Comparison of ENCODE assay signal across 20 mouse cellular contexts in genomic region chr8:102899525-102899924, GRCm38 (mm10).
A peak's percentile ranks its signal among the peaks of the same experiment; 100 is the strongest.
DNase-seq lines count a peak whose midpoint lies in the region; ATAC-seq and TF ChIP-seq lines count a peak whose summit lies in the region.
"Had no signal": no experiment of that assay in that cellular context is flagged by ENCODE, and none has a peak within 500 bp of the region (broad histone marks: within the 10 kb centered on the region; RNA-seq: fewer than 3 reads in every experiment).

No protein-coding gene starts in this region.

- no peaks in the 10 kb centered on the region for H3K36me3 ChIP-seq in midbrain, embryonic 11.5 days (ENCODE audit: control insufficient read depth, insufficient read depth, low read length)
- H3K36me3 ChIP-seq in midbrain, embryonic 13.5 days: no peaks in the 10 kb centered on the region
- H3K36me3 ChIP-seq in ES-E14 (ENCODE audit: control insufficient read depth, insufficient read depth, low read length, poor library complexity, severe bottlenecking): no peaks in the 10 kb centered on the region
- H3K36me3 ChIP-seq: G1E had no signal

- no peak overlapping the region for H3K9ac ChIP-seq in midbrain, embryonic 11.5 days (ENCODE audit: low read length)
- no peak overlapping the region for H3K9ac ChIP-seq in midbrain, embryonic 13.5 days (replicated peaks)
- no peak overlapping the region for H3K9ac ChIP-seq in ES-E14 (ENCODE audit: insufficient read depth, low read depth, low read length, poor library complexity, severe bottlenecking)

- no peaks in the 10 kb centered on the region for H3K27me3 ChIP-seq in midbrain, embryonic 11.5 days (ENCODE audit: control insufficient read depth, insufficient read depth, low read length)
- no peaks in the 10 kb centered on the region for H3K27me3 ChIP-seq in midbrain, embryonic 13.5 days
- H3K27me3 ChIP-seq: CH12.LX had no signal

- H3K4me2 ChIP-seq in midbrain, embryonic 11.5 days: no peak overlapping the region
- H3K4me2 ChIP-seq in midbrain, embryonic 13.5 days (replicated peaks): no peak overlapping the region

- no peak overlapping the region for H3K4me3 ChIP-seq in midbrain, embryonic 11.5 days (ENCODE audit: low read depth, low read length)
- H3K4me3 ChIP-seq in midbrain, embryonic 13.5 days (replicated peaks): no peak overlapping the region
- no peak overlapping the region for H3K4me3 ChIP-seq in ES-E14 (ENCODE audit: insufficient read depth in 1 of 2, low read depth in 1 of 2, low read length in 2 of 2, poor library complexity in 1 of 2, severe bottlenecking in 1 of 2)

- peak; percentile 61 for DNase-seq in midbrain, embryonic 11.5 days (ENCODE audit: low spot score, missing footprints)
- DNase-seq in ES-E14 (ENCODE audit: low read depth, low spot score): no peak
- no peak for DNase-seq in retina, postnatal 1 day
- DNase-seq: adrenal gland, adult 2 months; adrenal gland, adult 8-10 months; adrenal gland, postnatal 10 days; adrenal gland, postnatal 14 days; adrenal gland, postnatal 25 days; adrenal gland, postnatal 36 days; B cell, adult 2 months; cerebellum, adult 11 months; cerebellum, adult 11-12 months; cerebellum, adult 18-20 months; cerebellum, adult 2 months had no signal

- ATAC-seq in midbrain, embryonic 11.5 days (ENCODE audit: low FRiP score): no peak
- ATAC-seq in midbrain, embryonic 13.5 days: no peak
- ATAC-seq: activated CD4-positive, CD25-positive, alpha-beta regulatory T cell, adult 4 months; CD4-positive, CD25-positive, alpha-beta regulatory T cell, adult 4 months; Patski had no signal

- no peaks in the 10 kb centered on the region for H3K4me1 ChIP-seq in midbrain, embryonic 11.5 days (ENCODE audit: control insufficient read depth, insufficient read depth, low read length)
- 0 out of 2 replicates have a peak, but pooled peaks cover 4% of the 10 kb centered on the region for H3K4me1 ChIP-seq in midbrain, embryonic 13.5 days (replicated peaks)
- H3K4me1 ChIP-seq in ES-E14 (ENCODE audit: control insufficient read depth in 2 of 2, insufficient read depth in 2 of 2, low read length in 2 of 2, poor library complexity in 1 of 2): no peaks in the 10 kb centered on the region

- no peak overlapping the region for H3K27ac ChIP-seq in midbrain, embryonic 11.5 days (ENCODE audit: low read depth, low read length)
- no peak overlapping the region for H3K27ac ChIP-seq in midbrain, embryonic 13.5 days
- no peak overlapping the region for H3K27ac ChIP-seq in ES-E14 (ENCODE audit: insufficient read depth, low read depth, low read length, poor library complexity, severe bottlenecking)

- WGBS in midbrain, embryonic 11.5 days: 87% methylated on average over 2 of the region's 2 CpGs
- WGBS in midbrain, embryonic 13.5 days: 82% methylated on average over 2 of the region's 2 CpGs

- no peaks in the 10 kb centered on the region for H3K9me3 ChIP-seq in midbrain, embryonic 11.5 days (ENCODE audit: control insufficient read depth, low read length)
- H3K9me3 ChIP-seq in midbrain, embryonic 13.5 days: no peaks in the 10 kb centered on the region
- no peaks in the 10 kb centered on the region for H3K9me3 ChIP-seq in ES-E14 (ENCODE audit: control insufficient read depth, insufficient read depth, low read depth, low read length)

- in situ Hi-C loops in ES-E14 (cut with MboI; ENCODE audit: low sequenced_read_pairs in 2 of 2, unreplicated experiment in 2 of 2): no loop called here

TF ChIP-seq in ES-E14, 5 proteins besides CTCF, POLR2A, EP300 and RAD21:
- peak; percentile 52; the same call in 1 of the 2 replicates for TF ChIP-seq ZNF384 (IDR thresholded peaks at IDR 0.05; ENCODE audit: low read depth, low read length)
- TF ChIP-seq ZC3H11A (IDR thresholded peaks at IDR 0.05; ENCODE audit: borderline replicate concordance, low read depth, low read length): no peak
TF ChIP-seq in ES-E14: peak in this region for 1.
